Comparison of ENCODE assay signal across 13 mouse cellular contexts in genomic region chr4:140854455-140854864, GRCm38 (mm10). TPM values are rescaled to one million over a fixed set of nuclear protein-coding genes. Genes with fewer than 3 reads are reported as not detected.
DNase-seq lines count a peak whose midpoint lies in the region; ATAC-seq and TF ChIP-seq lines count a peak whose summit lies in the region.
"Had no signal": no experiment of that assay in that cellular context is flagged by ENCODE, and none has a peak within 500 bp of the region (broad histone marks: within the 10 kb centered on the region; RNA-seq: fewer than 3 reads in every experiment).

No protein-coding gene starts in this region.

- H3K27me3 ChIP-seq in cerebellum, adult 2 months (ENCODE audit: control insufficient read depth, insufficient read depth, low read length), result no peaks in the 10 kb centered on the region
- H3K27me3 ChIP-seq in midbrain, embryonic 11.5 days (ENCODE audit: control insufficient read depth, insufficient read depth, low read length), result no peaks in the 10 kb centered on the region
- no peaks in the 10 kb centered on the region for H3K27me3 ChIP-seq in midbrain, postnatal 0 days (ENCODE audit: insufficient read depth, low read length)
- H3K27me3 ChIP-seq in liver, embryonic 11.5 days (replicated peaks; ENCODE audit: control insufficient read depth, insufficient read depth, low read length), result 0 out of 2 replicates have a peak, but pooled peaks cover 2% of the 10 kb centered on the region
- no peaks in the 10 kb centered on the region for H3K27me3 ChIP-seq in stomach, embryonic 16.5 days (ENCODE audit: control insufficient read depth, insufficient read depth, low read length)
- H3K27me3 ChIP-seq: midbrain, embryonic 15.5 days had no signal

- DNase-seq in cerebellum, postnatal 14 days, result peak; percentile 25 to 53
- no peak for DNase-seq in cerebellum, adult 2 months
- peak; percentile 39 for DNase-seq in midbrain, embryonic 11.5 days (ENCODE audit: low spot score, missing footprints)
- no peak for DNase-seq in midbrain, postnatal 0 days (ENCODE audit: low spot score)
- no peak for DNase-seq in liver, embryonic 11.5 days (ENCODE audit: low spot score)
- no peak for DNase-seq in ovary, adult 18-20 months (ENCODE audit: low spot score)
- DNase-seq in right cerebral cortex, postnatal 4 days, result no peak
- DNase-seq: cerebellum, adult 9-10 months; kidney, adult 9 months; left cerebral cortex, postnatal 4 days had no signal

- H3K4me3 ChIP-seq in cerebellum, adult 2 months (replicated peaks; ENCODE audit: insufficient read depth, low read depth, low read length), result no peak overlapping the region
- no peak overlapping the region for H3K4me3 ChIP-seq in midbrain, embryonic 11.5 days (ENCODE audit: low read depth, low read length)
- no peak overlapping the region for H3K4me3 ChIP-seq in midbrain, postnatal 0 days (ENCODE audit: low read depth, low read length)
- H3K4me3 ChIP-seq in liver, embryonic 11.5 days (ENCODE audit: low read depth, low read length), result no peak overlapping the region
- no peak overlapping the region for H3K4me3 ChIP-seq in stomach, embryonic 16.5 days (replicated peaks; ENCODE audit: low read length)
- H3K4me3 ChIP-seq: heart, adult 2 months; midbrain, embryonic 15.5 days had no signal

- H3K36me3 ChIP-seq in midbrain, embryonic 11.5 days (ENCODE audit: control insufficient read depth, insufficient read depth, low read length), result no peaks in the 10 kb centered on the region
- no peaks in the 10 kb centered on the region for H3K36me3 ChIP-seq in midbrain, postnatal 0 days (ENCODE audit: insufficient read depth, low read length)
- H3K36me3 ChIP-seq in liver, embryonic 11.5 days (ENCODE audit: control insufficient read depth, insufficient read depth, low read length), result no peaks in the 10 kb centered on the region
- no peaks in the 10 kb centered on the region for H3K36me3 ChIP-seq in stomach, embryonic 16.5 days (ENCODE audit: control insufficient read depth, insufficient read depth, low read length)
- H3K36me3 ChIP-seq: midbrain, embryonic 15.5 days had no signal

- no peaks in the 10 kb centered on the region for H3K9me3 ChIP-seq in midbrain, embryonic 11.5 days (ENCODE audit: control insufficient read depth, low read length)
- H3K9me3 ChIP-seq in midbrain, postnatal 0 days (ENCODE audit: low read length), result no peaks in the 10 kb centered on the region
- no peaks in the 10 kb centered on the region for H3K9me3 ChIP-seq in liver, embryonic 11.5 days (ENCODE audit: control insufficient read depth, low read length)
- peaks cover 3% of the 10 kb centered on the region; the same call in 1 of the 2 replicates for H3K9me3 ChIP-seq in stomach, embryonic 16.5 days (replicated peaks; ENCODE audit: control insufficient read depth, low read length)
- H3K9me3 ChIP-seq: midbrain, embryonic 15.5 days had no signal

- no peak for TF ChIP-seq CTCF in cerebellum, adult 2 months (IDR thresholded peaks at IDR 0.05; ENCODE audit: borderline replicate concordance, insufficient read depth, low read depth, low read length)
- TF ChIP-seq CTCF in midbrain, postnatal 0 days (IDR thresholded peaks at IDR 0.05), result no peak

- no peak for ATAC-seq in midbrain, embryonic 11.5 days (ENCODE audit: low FRiP score)
- ATAC-seq in midbrain, postnatal 0 days (ENCODE audit: low FRiP score), result no peak
- peak; percentile 81 for ATAC-seq in liver, embryonic 11.5 days (replicated peaks; ENCODE audit: low FRiP score)
- ATAC-seq in stomach, embryonic 16.5 days (ENCODE audit: insufficient read depth, low FRiP score), result peak; percentile 61
- ATAC-seq: midbrain, embryonic 15.5 days had no signal

- H3K4me2 ChIP-seq in midbrain, embryonic 11.5 days, result no peak overlapping the region
- H3K4me2 ChIP-seq in midbrain, postnatal 0 days (ENCODE audit: low read depth, low read length, poor library complexity, severe bottlenecking), result no peak overlapping the region
- H3K4me2 ChIP-seq in liver, embryonic 11.5 days, result peak overlapping the region; percentile 55
- no peak overlapping the region for H3K4me2 ChIP-seq in stomach, embryonic 16.5 days (ENCODE audit: low read depth, low read length)
- H3K4me2 ChIP-seq: midbrain, embryonic 15.5 days had no signal

- no peak for TF ChIP-seq POLR2A in cerebellum, adult 2 months (IDR thresholded peaks at IDR 0.05; ENCODE audit: borderline replicate concordance, insufficient read depth, low read length)

- H3K4me1 ChIP-seq in cerebellum, adult 2 months (ENCODE audit: control insufficient read depth, insufficient read depth, low read length), result no peaks in the 10 kb centered on the region
- H3K4me1 ChIP-seq in midbrain, embryonic 11.5 days (ENCODE audit: control insufficient read depth, insufficient read depth, low read length), result no peaks in the 10 kb centered on the region
- no peaks in the 10 kb centered on the region for H3K4me1 ChIP-seq in midbrain, postnatal 0 days (ENCODE audit: insufficient read depth, low read length)
- peaks cover 23% of the 10 kb centered on the region for H3K4me1 ChIP-seq in liver, embryonic 11.5 days (replicated peaks; ENCODE audit: control insufficient read depth, insufficient read depth, low read length)
- 0 out of 2 replicates have a peak, but pooled peaks cover 3% of the 10 kb centered on the region for H3K4me1 ChIP-seq in stomach, embryonic 16.5 days (ENCODE audit: control insufficient read depth, insufficient read depth, low read length)
- H3K4me1 ChIP-seq: midbrain, embryonic 15.5 days had no signal

- no peak overlapping the region for H3K9ac ChIP-seq in midbrain, embryonic 11.5 days (ENCODE audit: low read length)
- H3K9ac ChIP-seq in midbrain, postnatal 0 days (replicated peaks; ENCODE audit: low read length, poor library complexity, severe bottlenecking), result no peak overlapping the region
- no peak overlapping the region; the same call in 1 of the 2 replicates for H3K9ac ChIP-seq in liver, embryonic 11.5 days (ENCODE audit: low read depth, low read length)
- no peak overlapping the region for H3K9ac ChIP-seq in stomach, embryonic 16.5 days (ENCODE audit: low read length)
- H3K9ac ChIP-seq: midbrain, embryonic 15.5 days had no signal

- 36% methylated on average over 10 of the region's 10 CpGs for WGBS in cerebellum, adult 2 months
- 82% methylated on average over 10 of the region's 10 CpGs for WGBS in midbrain, embryonic 11.5 days
- 79% methylated on average over 10 of the region's 10 CpGs for WGBS in midbrain, postnatal 0 days
- 30% methylated on average over 10 of the region's 10 CpGs for WGBS in liver, embryonic 11.5 days
- WGBS in stomach, embryonic 16.5 days, result 38% methylated on average over 10 of the region's 10 CpGs

- H3K27ac ChIP-seq in cerebellum, adult 2 months (ENCODE audit: insufficient read depth, low read length), result no peak overlapping the region
- H3K27ac ChIP-seq in midbrain, embryonic 11.5 days (ENCODE audit: low read depth, low read length), result no peak overlapping the region
- no peak overlapping the region for H3K27ac ChIP-seq in midbrain, postnatal 0 days (ENCODE audit: low read depth, low read length)
- H3K27ac ChIP-seq in liver, embryonic 11.5 days (ENCODE audit: low read depth, low read length), result peak overlapping the region; percentile 94
- no peak overlapping the region for H3K27ac ChIP-seq in stomach, embryonic 16.5 days (ENCODE audit: low read length)
- H3K27ac ChIP-seq: heart, adult 2 months; midbrain, embryonic 15.5 days had no signal

RNA-seq across cellular contexts. Expression of gene Padi1, which starts 8.9 kb away (rescaled TPM):
- 0.05 and 0.08 TPM in 2 replicates for polyA plus RNA-seq in cerebellum, adult 2 months (2012; rRNA removed)
- polyA plus RNA-seq in midbrain, embryonic 11.5 days (2014; fragmentation: Nextera tagmentation; extraction: Ambion mirVana), result 0.04 and 0.07 TPM in 2 replicates
- 0.14 and 0.16 TPM in 2 replicates for total RNA-seq in midbrain, postnatal 0 days (2014; rRNA removed)
- polyA plus RNA-seq in midbrain, postnatal 0 days (2015; fragmentation: Nextera tagmentation; extraction: Ambion mirVana), result 0.06 TPM in 1 of 2 replicates, not detected in the other
- polyA plus RNA-seq in liver, embryonic 11.5 days (2014; fragmentation: Nextera tagmentation; extraction: Ambion mirVana), result 0.06 and 0.11 TPM in 2 replicates
- 0.31 and 0.91 TPM in 2 replicates for polyA plus RNA-seq in stomach, embryonic 16.5 days (2015; fragmentation: Nextera tagmentation; extraction: Ambion mirVana)
- total RNA-seq: heart, adult 2 months had no signal

RNA-seq across cellular contexts. Expression of gene Padi3, which starts 44.0 kb away (rescaled TPM):
- polyA plus RNA-seq in cerebellum, adult 2 months (2012; rRNA removed), result not detected in 2 replicates
- 0.06 TPM in 1 of 2 replicates, not detected in the other for polyA plus RNA-seq in midbrain, embryonic 11.5 days (2014; fragmentation: Nextera tagmentation; extraction: Ambion mirVana)
- total RNA-seq in midbrain, postnatal 0 days (2014; rRNA removed), result 0.14 TPM in 1 of 2 replicates, not detected in the other
- not detected in 2 replicates for polyA plus RNA-seq in midbrain, postnatal 0 days (2015; fragmentation: Nextera tagmentation; extraction: Ambion mirVana)
- polyA plus RNA-seq in liver, embryonic 11.5 days (2014; fragmentation: Nextera tagmentation; extraction: Ambion mirVana), result 0.56 and 0.96 TPM in 2 replicates
- polyA plus RNA-seq in stomach, embryonic 16.5 days (2015; fragmentation: Nextera tagmentation; extraction: Ambion mirVana), result 0.09 and 0.18 TPM in 2 replicates
- total RNA-seq: left cerebral cortex, postnatal 4 days had no signal
- polyA plus RNA-seq: heart, adult 2 months; midbrain, embryonic 15.5 days had no signal

RNA-seq across cellular contexts. Expression of gene Padi2, which starts 51.7 kb away (rescaled TPM):
- 22.2 and 25.2 TPM in 2 replicates for polyA plus RNA-seq in cerebellum, adult 2 months (2012; rRNA removed)
- 0.47 and 0.49 TPM in 2 replicates for polyA plus RNA-seq in midbrain, embryonic 11.5 days (2014; fragmentation: Nextera tagmentation; extraction: Ambion mirVana)
- 3.1 and 7.1 TPM in 2 replicates for total RNA-seq in midbrain, postnatal 0 days (2014; rRNA removed)
- 2.7 and 3.3 TPM in 2 replicates for polyA plus RNA-seq in midbrain, postnatal 0 days (2015; fragmentation: Nextera tagmentation; extraction: Ambion mirVana)
- polyA plus RNA-seq in liver, embryonic 11.5 days (2014; fragmentation: Nextera tagmentation; extraction: Ambion mirVana), result 2.4 and 2.8 TPM in 2 replicates
- 3.2 and 4.0 TPM in 2 replicates for polyA plus RNA-seq in stomach, embryonic 16.5 days (2015; fragmentation: Nextera tagmentation; extraction: Ambion mirVana)

Comparison
In these comparisons a context has a peak if more than half of its experiments do, and no peak if none do; other contexts are left out.
1. DNase-seq: peak in cerebellum, postnatal 14 days (2 of 2) and midbrain, embryonic 11.5 days (single experiment); none in cerebellum, adult 2 months (0 of 2), midbrain, postnatal 0 days (single experiment), liver, embryonic 11.5 days (single experiment), ovary, adult 18-20 months (single experiment) and right cerebral cortex, postnatal 4 days (single experiment).
2. ATAC-seq: peak in liver, embryonic 11.5 days (single experiment) and stomach, embryonic 16.5 days (single experiment); none in midbrain, embryonic 11.5 days (single experiment) and midbrain, postnatal 0 days (single experiment).